Mouse (Mus musculus) CH12.LX (cell line): ENCODE results near the gene Pdcd4. TPM values are rescaled to one million over a fixed set of nuclear protein-coding genes. Genes with fewer than 3 reads are reported as not detected.

Source experiments
- DNase-seq: peaks from one replicate; pipeline ENCODE4 v3.0.0-alpha.2; 2013; ENCODE audit errors: extremely low read depth
- H3K27ac ChIP-seq: 2 replicates; pipeline ENCODE4 v1.5.1; 2012; ENCODE audit warnings: low read depth, mild to moderate bottlenecking, control low read depth, moderate library complexity; ENCODE audit not compliant: insufficient read depth
- H3K27me3 ChIP-seq: replicated peaks from 2 replicates; pipeline ENCODE3; 2012; ENCODE audit warnings: inconsistent platforms
- H3K36me3 ChIP-seq, 2 experiments: replicated peaks in 1 of 2; 2 replicates each; pipeline versions ENCODE3 to v1.6.1; 2012; ENCODE audit warnings: inconsistent platforms in 1 of 2, low read length in 1 of 2, mild to moderate bottlenecking in 1 of 2, mixed read lengths in 1 of 2, moderate library complexity in 1 of 2; ENCODE audit not compliant: control insufficient read depth in 1 of 2, insufficient read depth in 1 of 2
- H3K4me1 ChIP-seq, 2 experiments: 2 replicates each; pipeline ENCODE4 v1.6.1; 2012; ENCODE audit warnings: inconsistent platforms in 1 of 2, moderate library complexity in 1 of 2; ENCODE audit not compliant: insufficient read depth in 2 of 2, control insufficient read depth in 1 of 2
- H3K4me2 ChIP-seq: 2 replicates; pipeline ENCODE4 v1.6.1; 2012; ENCODE audit warnings: low read depth, mild to moderate bottlenecking, control low read depth; ENCODE audit not compliant: poor library complexity, insufficient read depth, severe bottlenecking
- H3K4me3 ChIP-seq, 3 experiments: fragments of 150-350 bp in 1 of 3; sonication (generic) in 1 of 3; replicated peaks in 1 of 3; 2 replicates each; pipeline versions ENCODE3 to v1.5.1; 2011 to 2012; ENCODE audit warnings: low read depth in 2 of 3, low read length in 2 of 3, mild to moderate bottlenecking in 2 of 3, moderate library complexity in 2 of 3, control low read depth in 1 of 3, improper control_type of control experiment in 1 of 3, inconsistent platforms in 1 of 3, mixed read lengths in 1 of 3; ENCODE audit not compliant: poor library complexity in 1 of 3
- H3K79me2 ChIP-seq: replicated peaks from 2 replicates; pipeline ENCODE4 v1.6.1; 2012; ENCODE audit warnings: mild to moderate bottlenecking, moderate library complexity; ENCODE audit not compliant: control insufficient read depth, poor library complexity, insufficient read depth, severe bottlenecking; ENCODE audit errors: extremely low read depth
- H3K9ac ChIP-seq: 2 replicates; pipeline ENCODE4 v1.6.1; 2012; ENCODE audit warnings: low read depth, mild to moderate bottlenecking, control low read depth, moderate library complexity; ENCODE audit not compliant: insufficient read depth
- H3K9me3 ChIP-seq: replicated peaks from 2 replicates; pipeline ENCODE3; 2012; ENCODE audit warnings: low read length, inconsistent platforms, mixed read lengths
- BHLHE40 ChIP-seq: IDR thresholded peaks from 2 replicates; pipeline ENCODE4 v1.6.1; 2011; ENCODE audit warnings: mild to moderate bottlenecking, low read depth, low read length, improper control_type of control experiment
- CHD1 ChIP-seq: IDR thresholded peaks from 2 replicates; pipeline ENCODE4 v1.6.1; 2012; ENCODE audit warnings: low read depth, low read length, improper control_type of control experiment, inconsistent platforms
- CTCF ChIP-seq, 2 experiments: IDR thresholded peaks in 1 of 2; conservative IDR thresholded peaks in 1 of 2; 2 replicates each; pipeline ENCODE4 v1.5.1; 2011 to 2012; ENCODE audit warnings: low read depth in 2 of 2, low read length in 2 of 2, improper control_type of control experiment in 1 of 2, inconsistent platforms in 1 of 2, mild to moderate bottlenecking in 1 of 2, moderate library complexity in 1 of 2
- E2F4 ChIP-seq: IDR thresholded peaks from 2 replicates; pipeline ENCODE4 v1.6.1; 2011; ENCODE audit warnings: low read depth, low read length, improper control_type of control experiment; ENCODE audit not compliant: insufficient replicate concordance
- ELF1 ChIP-seq: IDR thresholded peaks from 2 replicates; pipeline ENCODE4 v1.6.1; 2014; ENCODE audit warnings: low read depth, mild to moderate bottlenecking, inconsistent platforms, low read length, improper control_type of control experiment
- EP300 ChIP-seq: IDR thresholded peaks from 2 replicates; pipeline ENCODE4 v1.6.1; 2011; ENCODE audit warnings: low read length, improper control_type of control experiment
- ETS1 ChIP-seq: conservative IDR thresholded peaks from 2 replicates; pipeline ENCODE4 v1.6.1; 2012; ENCODE audit warnings: low read depth, mild to moderate bottlenecking, inconsistent platforms, low read length, improper control_type of control experiment, moderate library complexity
- GABPA ChIP-seq: IDR thresholded peaks from 2 replicates; pipeline ENCODE4 v1.6.1; 2012; ENCODE audit warnings: low read depth, low read length, improper control_type of control experiment, inconsistent platforms; ENCODE audit not compliant: insufficient replicate concordance
- HCFC1 ChIP-seq: IDR thresholded peaks from 2 replicates; pipeline ENCODE4 v1.6.1; 2012; ENCODE audit warnings: low read depth, mild to moderate bottlenecking, inconsistent platforms, low read length, improper control_type of control experiment
- IRF4 ChIP-seq: IDR thresholded peaks from 2 replicates; pipeline ENCODE4 v1.6.1; 2014; ENCODE audit warnings: low read depth, mild to moderate bottlenecking, inconsistent platforms, low read length, improper control_type of control experiment
- JUN ChIP-seq: IDR thresholded peaks from 2 replicates; pipeline ENCODE4 v1.6.1; 2011; ENCODE audit warnings: low read depth, mild to moderate bottlenecking, low read length, improper control_type of control experiment, moderate library complexity; ENCODE audit not compliant: insufficient read depth
- JUND ChIP-seq: conservative IDR thresholded peaks from 2 replicates; pipeline ENCODE4 v1.6.1; 2011; ENCODE audit warnings: low read depth, low read length, improper control_type of control experiment
- KAT2A ChIP-seq: IDR thresholded peaks from 2 replicates; pipeline ENCODE4 v1.6.1; 2012; ENCODE audit warnings: low read length, improper control_type of control experiment, inconsistent platforms; ENCODE audit not compliant: insufficient replicate concordance
- MAFK ChIP-seq: IDR thresholded peaks from 2 replicates; pipeline ENCODE4 v1.6.1; 2011; ENCODE audit warnings: low read length, improper control_type of control experiment; ENCODE audit not compliant: insufficient replicate concordance
- MAX ChIP-seq: IDR thresholded peaks from 2 replicates; pipeline ENCODE4 v1.6.1; 2011; ENCODE audit warnings: low read length, improper control_type of control experiment
- MAZ ChIP-seq: IDR thresholded peaks from 2 replicates; pipeline ENCODE4 v1.6.1; 2012; ENCODE audit warnings: low read depth, mild to moderate bottlenecking, inconsistent platforms, low read length, improper control_type of control experiment, moderate library complexity
- MEF2A ChIP-seq: IDR thresholded peaks from 2 replicates; pipeline ENCODE4 v1.6.1; 2014; ENCODE audit warnings: low read depth, mild to moderate bottlenecking, inconsistent platforms, low read length, improper control_type of control experiment, borderline replicate concordance
- MXI1 ChIP-seq: IDR thresholded peaks from 2 replicates; pipeline ENCODE4 v1.6.1; 2011; ENCODE audit warnings: mild to moderate bottlenecking, low read depth, low read length, improper control_type of control experiment
- MYC ChIP-seq: IDR thresholded peaks from 2 replicates; pipeline ENCODE4 v1.6.1; 2011; ENCODE audit warnings: low read depth, mild to moderate bottlenecking, improper control_type of control experiment, low read length
- NELFE ChIP-seq: IDR thresholded peaks from 2 replicates; pipeline ENCODE4 v1.6.1; 2011; ENCODE audit warnings: low read depth, low read length, improper control_type of control experiment
- NRF1 ChIP-seq: IDR thresholded peaks from 2 replicates; pipeline ENCODE4 v1.6.1; 2014; ENCODE audit warnings: low read depth, mild to moderate bottlenecking, inconsistent platforms, low read length, improper control_type of control experiment, moderate library complexity
- PAX5 ChIP-seq: IDR thresholded peaks from 2 replicates; pipeline ENCODE4 v1.6.1; 2012; ENCODE audit warnings: low read length, inconsistent platforms, mixed read lengths
- POLR2A ChIP-seq: IDR thresholded peaks from 2 replicates; pipeline ENCODE4 v1.6.1; 2011; ENCODE audit warnings: low read depth, mild to moderate bottlenecking, improper control_type of control experiment, low read length
- POLR2AphosphoS2 ChIP-seq: IDR thresholded peaks from 2 replicates; pipeline ENCODE4 v1.6.1; 2011; ENCODE audit warnings: low read depth, low read length, improper control_type of control experiment
- RAD21 ChIP-seq: IDR thresholded peaks from 2 replicates; pipeline ENCODE4 v1.6.1; 2011; ENCODE audit warnings: low read depth, mild to moderate bottlenecking, low read length, improper control_type of control experiment, moderate library complexity
- RCOR1 ChIP-seq: conservative IDR thresholded peaks from 2 replicates; pipeline ENCODE4 v1.6.1; 2012; ENCODE audit warnings: low read depth, mild to moderate bottlenecking, inconsistent platforms, low read length, improper control_type of control experiment
- SIN3A ChIP-seq: IDR thresholded peaks from 2 replicates; pipeline ENCODE4 v1.6.1; 2012; ENCODE audit warnings: low read length, improper control_type of control experiment, inconsistent platforms
- SMC3 ChIP-seq: IDR thresholded peaks from 2 replicates; pipeline ENCODE4 v1.6.1; 2011; ENCODE audit warnings: low read depth, low read length, improper control_type of control experiment
- TBP ChIP-seq: conservative IDR thresholded peaks from 2 replicates; pipeline ENCODE4 v1.6.1; 2011; ENCODE audit warnings: low read depth, low read length, improper control_type of control experiment
- TCF12 ChIP-seq: IDR thresholded peaks from 2 replicates; pipeline ENCODE4 v1.6.1; 2014; ENCODE audit warnings: low read depth, mild to moderate bottlenecking, inconsistent platforms, low read length, improper control_type of control experiment
- UBTF ChIP-seq: IDR thresholded peaks from 2 replicates; pipeline ENCODE4 v1.6.1; 2012; ENCODE audit warnings: low read depth, mild to moderate bottlenecking, inconsistent platforms, low read length, improper control_type of control experiment, moderate library complexity
- USF1 ChIP-seq: IDR thresholded peaks from 2 replicates; pipeline ENCODE4 v1.6.1; 2014; ENCODE audit warnings: low read depth, mild to moderate bottlenecking, inconsistent platforms, low read length, improper control_type of control experiment
- USF2 ChIP-seq: conservative IDR thresholded peaks from 2 replicates; pipeline ENCODE4 v1.6.1; 2011; ENCODE audit warnings: low read depth, low read length, improper control_type of control experiment
- ZC3H11A ChIP-seq: IDR thresholded peaks from 2 replicates; pipeline ENCODE4 v1.6.1; 2012; ENCODE audit warnings: low read depth, mild to moderate bottlenecking, inconsistent platforms, low read length, improper control_type of control experiment
- ZKSCAN1 ChIP-seq: IDR thresholded peaks from 2 replicates; pipeline ENCODE4 v1.6.1; 2012; ENCODE audit warnings: low read depth, inconsistent platforms, low read length, improper control_type of control experiment, borderline replicate concordance
- ZMIZ1 ChIP-seq: IDR thresholded peaks from 2 replicates; pipeline ENCODE4 v1.6.1; 2012; ENCODE audit warnings: low read depth, mild to moderate bottlenecking, inconsistent platforms, low read length, improper control_type of control experiment
- ZNF384 ChIP-seq: IDR thresholded peaks from 2 replicates; pipeline ENCODE4 v1.6.1; 2012; ENCODE audit warnings: low read depth, low read length, improper control_type of control experiment, inconsistent platforms
- dilution Hi-C: fragments of 300-500 bp; cut with MboI; formaldehyde crosslinking; loops from 2 replicates; pipeline ENCODE4 v1.14.3; 2020; ENCODE audit warnings: low sequenced_read_pairs; ENCODE audit not compliant: extremely low pct_unique_long_range_greater_than_20kb, extremely low pct_ligation_motif_present
- in situ Hi-C: fragments of 300-500 bp; cut with MboI; formaldehyde crosslinking; loops from 3 replicates; pipeline ENCODE4 v1.14.3; 2019; ENCODE audit warnings: low sequenced_read_pairs, low pct_ligation_motif_present, low pct_unique_long_range_greater_than_20kb, mixed read lengths
- polyA plus RNA-seq: library from polyadenylated mRNA; unstranded; fragments of >175 nt; gene quantifications from 2 replicates; pipeline ENCODE4 v1.2.1, GENCODE M21; 2012; ENCODE audit warnings: low read depth; ENCODE audit not compliant: insufficient read length
- total RNA-seq, 2 experiments: library from RNA; depleted of rRNA; stranded (reverse); fragments of 300-350 nt in 1 of 2; fragments of >200 nt in 1 of 2; gene quantifications; 2 replicates each; pipeline ENCODE4 v1.2.3; 2012 to 2014

The Pdcd4 gene
- total and polyA plus RNA-seq, 3 experiments = 24.4 to 39.0 (median 26.3) TPM

- Histone ChIP-seq H3K27me3 (no peaks in the 10 kb centered on the region), H3K4me3 (peak overlapping the region; percentile 35 to 53 (median 42)), H3K9me3 (no peaks in the 10 kb centered on the region), H3K79me2 (0 out of 2 replicates have a peak, but pooled peaks cover 6% of the 10 kb centered on the region), H3K36me3 (no peaks in the 10 kb centered on the region), H3K4me1 (peaks cover 25 to 69% of the 10 kb centered on the region in 2 experiments), H3K27ac (peak overlapping the region; percentile 97), H3K9ac (peak overlapping the region; percentile 64), H3K4me2 (peak overlapping the region; percentile 80)
- in situ Hi-C loops (no loop called here), dilution Hi-C loops (no loop called here)
- DNase-seq = peak; percentile 37
- TF ChIP-seq ZMIZ1 (0 out of 2 replicates have a peak, but pooled peaks have one; percentile 6), ZNF384 (no peak; the same call in 1 of the 2 replicates), TBP (0 out of 2 replicates have a peak, but pooled peaks have one; percentile 38), POLR2AphosphoS2 (no peak), UBTF (no peak), GABPA (no peak), CTCF (conservative IDR thresholded peaks at IDR 0.05 in 1 of 2, IDR thresholded peaks at IDR 0.05 in 1 of 2; ENCODE audit: low read depth in 2 of 2, low read length in 2 of 2) (no peak), MAZ (no peak), ETS1 (no peak), NELFE (peak; percentile 53; the same call in 1 of the 2 replicates), RCOR1 (no peak), NRF1 (no peak), MYC (no peak), MEF2A (0 out of 2 replicates have a peak, but pooled peaks have one; percentile 21), BHLHE40 (no peak), IRF4 (0 out of 2 replicates have a peak, but pooled peaks have one; percentile 32), SIN3A (0 out of 2 replicates have a peak, but pooled peaks have one; percentile 31), E2F4 (no peak), CHD1 (peak; percentile 87), POLR2A (peak; percentile 35; the same call in 1 of the 2 replicates), TCF12 (peak; percentile 58), USF2 (no peak), MAFK (no peak), KAT2A (no peak), MXI1 (peak; percentile 30; the same call in 1 of the 2 replicates), EP300 (0 out of 2 replicates have a peak, but pooled peaks have one; percentile 38), SMC3 (no peak), RAD21 (no peak), JUND (no peak), ELF1 (peak; percentile 61; the same call in 1 of the 2 replicates), ZKSCAN1 (no peak), HCFC1 (peak; percentile 38), PAX5 (no peak), ZC3H11A (no peak), MAX (0 out of 2 replicates have a peak, but pooled peaks have one; percentile 6), JUN (no peak), USF1 (no peak)
Measured at GRCm38 (mm10) chr19:53898970-53899900, 7.2 kb downstream of the Pdcd4 start.
